Mouse (Mus musculus) limb, embryonic 14.5 days (tissue): Measurements from ENCODE around the gene Arid3a. TPM values are rescaled to one million over a fixed set of nuclear protein-coding genes. Genes with fewer than 3 reads are reported as not detected.

Experiments
- ATAC-seq: fragments of 200-750 bp; cut with Nextera tagmentation; 2 replicates; pipeline ENCODE4 v1.8.0; 2017; ENCODE audit warnings: low read depth, moderate number of reproducible peaks, moderate TSS enrichment; ENCODE audit not compliant: low FRiP score
- DNase-seq: peaks from one replicate; pipeline ENCODE4 v3.0.0-alpha.2; 2015; ENCODE audit warnings: low spot score
- H3K27ac ChIP-seq: fragments of 300-500 bp; sonication (generic); replicated peaks from 2 replicates; pipeline ENCODE4 v1.5.1; 2014; ENCODE audit warnings: low read depth, mild to moderate bottlenecking, low read length, moderate library complexity, mixed read lengths
- H3K27me3 ChIP-seq: fragments of 300-500 bp; sonication (generic); 2 replicates; pipeline ENCODE4 v1.6.1; 2014; ENCODE audit warnings: low read length, mixed read lengths; ENCODE audit not compliant: control insufficient read depth, insufficient read depth
- H3K36me3 ChIP-seq: fragments of 300-500 bp; sonication (generic); 2 replicates; pipeline ENCODE4 v1.6.1; 2014; ENCODE audit warnings: mild to moderate bottlenecking, low read length, moderate library complexity, mixed read lengths; ENCODE audit not compliant: control insufficient read depth, insufficient read depth
- H3K4me1 ChIP-seq: fragments of 300-500 bp; sonication (generic); 2 replicates; pipeline ENCODE4 v1.6.1; 2014; ENCODE audit warnings: antibody characterized with exemption, low read length, mixed read lengths; ENCODE audit not compliant: control insufficient read depth, insufficient read depth
- H3K4me2 ChIP-seq: fragments of 300-500 bp; sonication (generic); replicated peaks from 2 replicates; pipeline ENCODE4 v1.6.1; 2014; ENCODE audit warnings: low read depth, mild to moderate bottlenecking, low read length, moderate library complexity; ENCODE audit not compliant: severe bottlenecking
- H3K4me3 ChIP-seq: fragments of 300-500 bp; sonication (generic); replicated peaks from 2 replicates; pipeline ENCODE4 v1.5.1; 2014; ENCODE audit warnings: low read length
- H3K9ac ChIP-seq: fragments of 300-500 bp; sonication (generic); 2 replicates; pipeline ENCODE4 v1.6.1; 2014; ENCODE audit warnings: mild to moderate bottlenecking, low read depth, low read length, moderate library complexity; ENCODE audit not compliant: severe bottlenecking
- H3K9me3 ChIP-seq: fragments of 300-500 bp; sonication (generic); 2 replicates; pipeline ENCODE4 v1.6.1; 2016; ENCODE audit warnings: low read length; ENCODE audit not compliant: control insufficient read depth
- POLR2A ChIP-seq: fragments of 200-500 bp; IDR thresholded peaks from 2 replicates; pipeline ENCODE4 v1.8.0; 2012; ENCODE audit warnings: inconsistent platforms, mild to moderate bottlenecking, moderate library complexity, borderline replicate concordance; ENCODE audit not compliant: insufficient read depth, insufficient read length; ENCODE audit errors: extremely low read depth
- WGBS: fragments of 180-500 bp; shearing (Covaris S2); extraction: QIAGEN DNeasy Blood & Tissue Kit; methylation state at CpG from one replicate; pipeline ENCODE4 v1.1.7; 2014; 5-methylcytosine and 5-hydroxymethylcytosine counted together
- polyA plus RNA-seq, 2 experiments: library from polyadenylated mRNA; depleted of rRNA in 1 of 2; stranded (reverse) in 1 of 2; unstranded in 1 of 2; fragments of >200 nt; fragmentation: Nextera tagmentation in 1 of 2; extraction: Ambion mirVana in 1 of 2; gene quantifications; 2 replicates each; pipeline versions ENCODE4 v1.2.1 to v1.2.3; 2012 to 2014

The Arid3a gene
- polyA plus RNA-seq, 2 experiments: 5.0 to 8.6 TPM

- no peak for ATAC-seq
- WGBS: 11% methylated on average over 15 of the region's 15 CpGs
- peak overlapping the region; percentile 19; the same call in 1 of the 2 replicates for H3K27ac ChIP-seq
- H3K9ac ChIP-seq: peak overlapping the region; percentile 87
- H3K36me3 ChIP-seq: peaks cover 6% of the 10 kb centered on the region
- no peak for DNase-seq
- H3K4me1 ChIP-seq: peaks cover 27% of the 10 kb centered on the region
- peaks cover 25% of the 10 kb centered on the region for H3K27me3 ChIP-seq
- no peak for TF ChIP-seq POLR2A
- H3K4me3 ChIP-seq: peak overlapping the region; percentile 93
- no peaks in the 10 kb centered on the region for H3K9me3 ChIP-seq
- H3K4me2 ChIP-seq: peak overlapping the region; percentile 90
Measured at GRCm38 (mm10) chr10:79925785-79926490, 905 bp upstream of the Arid3a start.

DNA sequence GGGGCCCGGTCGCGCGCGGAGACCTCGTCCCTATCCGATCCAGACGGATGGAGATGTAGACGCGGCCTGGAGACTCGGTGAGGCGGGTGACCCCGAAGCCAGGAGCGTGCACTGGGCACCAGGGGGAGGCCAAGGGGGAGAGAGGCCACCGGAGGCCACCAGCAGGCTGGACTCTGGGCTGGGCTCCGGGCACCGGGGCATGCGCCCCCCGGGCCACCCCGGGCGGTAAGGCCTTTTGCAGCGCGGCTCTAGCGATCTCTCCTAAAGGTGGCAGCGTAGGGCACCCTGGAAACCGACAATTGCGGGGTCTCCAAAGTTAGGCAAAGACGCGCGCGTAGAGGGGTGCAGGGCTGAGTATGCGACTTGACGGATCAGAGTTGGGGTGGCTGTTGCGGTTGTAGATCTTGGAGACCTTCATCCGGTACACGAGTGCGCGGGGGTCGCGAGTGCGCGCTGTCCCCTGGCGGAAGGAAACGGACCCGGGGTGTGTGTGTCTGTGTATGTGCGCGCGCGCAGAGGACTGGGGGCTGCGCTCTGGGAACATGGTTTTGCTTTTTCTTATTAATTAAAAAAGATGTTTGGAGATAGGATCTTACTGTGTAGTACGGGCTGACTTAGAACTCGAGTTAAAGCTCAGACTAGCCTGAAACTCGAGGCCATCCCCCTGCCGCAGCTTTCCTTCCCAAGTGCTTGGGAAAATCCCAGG is 634 bp downstream of the Arid3a start:
- peaks cover 10% of the 10 kb centered on the region for H3K27me3 ChIP-seq
- DNase-seq (peak; percentile 52), ATAC-seq (peak; percentile 38)
- WGBS: 2% methylated on average over 44 of the region's 54 CpGs
- H3K9me3 ChIP-seq: no peaks in the 10 kb centered on the region
- H3K4me2 ChIP-seq: peak overlapping the region; percentile 90
- H3K36me3 ChIP-seq: peaks cover 20% of the 10 kb centered on the region
- TF ChIP-seq POLR2A: no peak
- H3K4me3 ChIP-seq: peak overlapping the region; percentile 93
- H3K27ac ChIP-seq: peak overlapping the region; percentile 89
- peak overlapping the region; percentile 87 for H3K9ac ChIP-seq
- peaks cover 27% of the 10 kb centered on the region for H3K4me1 ChIP-seq

GRCm38 (mm10) chr10:79928030-79928694 is 1.3 kb downstream of the Arid3a start:
- Histone ChIP-seq H3K27me3 (peaks cover 3% of the 10 kb centered on the region; the same call in 1 of the 2 replicates), H3K9ac (peak overlapping the region; percentile 87), H3K27ac (peak overlapping the region; percentile 89), H3K36me3 (peaks cover 26% of the 10 kb centered on the region), H3K4me3 (peak overlapping the region; percentile 93), H3K4me2 (peak overlapping the region; percentile 90), H3K9me3 (no peaks in the 10 kb centered on the region), H3K4me1 (peaks cover 34% of the 10 kb centered on the region)
- WGBS: under 1% methylated on average over 26 of the region's 29 CpGs
- no peak for TF ChIP-seq POLR2A
- ATAC-seq: no peak
- no peak for DNase-seq

- 8% methylated on average over 9 of the region's 9 CpGs for WGBS
- no peak for ATAC-seq
- H3K9ac ChIP-seq: peak overlapping the region; percentile 87
Measured at GRCm38 (mm10) chr10:79928907-79929701, 2.3 kb downstream of the Arid3a start.

More at GRCm38 (mm10) chr10:79928907-79929701, 2.3 kb downstream of the Arid3a start:
- no peak for TF ChIP-seq POLR2A
- no peaks in the 10 kb centered on the region for H3K9me3 ChIP-seq
- peak overlapping the region; percentile 93 for H3K4me3 ChIP-seq
- H3K27me3 ChIP-seq: no peaks in the 10 kb centered on the region
- H3K4me2 ChIP-seq: peak overlapping the region; percentile 90
- H3K27ac ChIP-seq: no peak overlapping the region
- peaks cover 35% of the 10 kb centered on the region for H3K4me1 ChIP-seq
- H3K36me3 ChIP-seq: peaks cover 34% of the 10 kb centered on the region
- DNase-seq: no peak
